Mouse (Mus musculus) small intestine, adult 2 months (tissue): ENCODE results near the gene Rpl36a.

ENCODE experiments used
- CTCF ChIP-seq: fragments of 200-500 bp; IDR thresholded peaks from 2 replicates; pipeline ENCODE4 v1.5.1; 2012; ENCODE audit warnings: low read depth, mild to moderate bottlenecking, control low read depth, inconsistent platforms, low read length, moderate library complexity, mixed read lengths; ENCODE audit not compliant: insufficient replicate concordance, insufficient read length; ENCODE audit errors: extremely low read depth
- POLR2A ChIP-seq: fragments of 200-500 bp; IDR thresholded peaks from 2 replicates; pipeline ENCODE4 v1.6.1; 2012; ENCODE audit warnings: low read depth, mild to moderate bottlenecking, control low read depth, inconsistent platforms, low read length, moderate library complexity

DNA sequence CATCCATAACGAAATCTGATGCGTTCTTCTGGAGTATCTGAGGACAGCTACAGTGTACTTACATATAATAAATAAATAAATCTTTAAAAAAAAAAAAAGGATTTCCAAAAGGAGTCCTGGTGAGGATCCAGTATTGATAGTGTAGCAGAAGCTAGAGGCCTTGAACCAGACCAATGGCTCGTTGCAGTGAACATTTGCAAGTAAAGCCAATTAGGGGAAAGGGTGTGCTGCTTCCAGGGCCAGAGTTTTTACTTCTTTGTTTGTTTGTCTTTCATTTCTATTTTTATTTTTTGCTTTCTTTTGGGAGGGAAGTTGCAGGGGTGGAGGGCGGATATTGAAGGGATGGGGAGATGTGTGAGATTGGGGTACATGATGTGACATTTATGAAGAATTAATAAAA lies 32.1 kb upstream of the Rpl36a start:
- TF ChIP-seq CTCF (no peak), POLR2A (no peak)
